Mouse (Mus musculus): ENCODE data around the gene Macrod2.

Macrod2 gene

GRCm38 (mm10) chr2:140592537-140593261, 197.6 kb downstream of the Macrod2 start:
- DNase-seq: no peak

DNA sequence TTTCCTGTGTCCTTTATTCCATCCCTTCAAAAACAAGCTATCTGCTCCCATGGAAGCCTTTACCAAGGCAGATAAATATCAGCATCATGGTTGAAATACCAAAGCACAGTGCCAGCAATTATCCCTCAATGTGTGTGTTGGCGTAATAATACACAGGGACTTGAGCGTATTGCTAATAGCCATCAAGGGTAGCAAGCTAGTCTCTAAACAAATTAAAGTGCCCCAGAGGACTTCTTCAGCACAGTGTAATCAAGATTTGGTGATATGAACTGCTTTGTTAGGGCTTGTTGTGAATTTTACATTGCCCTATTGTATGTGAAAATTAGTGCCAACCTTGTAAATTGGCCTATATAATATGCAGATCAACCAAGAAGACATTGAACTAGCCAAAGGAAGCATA, 201.8 kb downstream of the Macrod2 start:
- DNase-seq: no peak

GRCm38 (mm10) chr2:140615451-140615850, 220.3 kb downstream of the Macrod2 start:
- no peak for DNase-seq

- no peak for DNase-seq
These were observed 226.7 kb downstream of the Macrod2 start for GRCm38 (mm10) chr2:140621730-140622337.

GRCm38 (mm10) chr2:140653481-140653880, 258.4 kb downstream of the Macrod2 start:
- no peak for DNase-seq

DNA sequence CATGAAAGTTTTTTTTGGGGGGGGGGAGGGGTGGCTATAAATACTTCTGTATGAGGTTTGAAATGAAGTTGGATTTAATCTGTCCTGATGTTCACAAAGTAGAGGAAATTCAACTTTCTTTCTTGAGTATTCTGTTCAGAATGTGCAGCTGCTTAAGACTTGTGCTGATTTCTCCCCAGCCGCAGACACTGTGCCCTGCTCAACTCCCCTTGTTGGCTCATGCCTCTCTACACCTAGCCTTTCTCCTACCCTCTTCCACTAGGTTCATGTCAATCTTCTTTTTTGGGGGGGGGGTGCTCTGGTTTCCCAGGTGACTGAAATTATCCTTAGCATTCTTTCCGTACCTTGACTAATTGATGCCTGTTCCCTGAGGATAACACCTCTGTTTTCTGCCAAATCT, 258.9 kb downstream of the Macrod2 start:
- no peak for DNase-seq

DNA sequence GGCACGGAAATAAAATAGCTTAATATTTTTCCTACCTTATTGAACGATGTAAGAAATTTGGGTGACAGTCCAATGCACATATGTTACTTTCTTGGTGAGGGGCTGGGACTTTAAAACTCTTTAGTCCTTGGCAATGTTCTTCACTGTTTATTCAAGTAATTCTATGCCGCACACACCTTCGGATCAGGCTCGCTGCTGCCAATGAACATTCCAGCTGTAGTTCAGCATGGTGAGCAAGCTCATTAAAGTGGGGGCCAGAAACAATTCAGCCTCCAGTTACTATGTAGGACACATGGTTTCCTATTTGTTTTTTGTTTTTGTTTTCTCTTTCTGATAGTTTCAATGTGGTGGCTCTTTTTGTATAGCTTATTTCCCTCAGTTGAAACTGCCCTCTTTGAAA, 267.6 kb downstream of the Macrod2 start:
- no peak for DNase-seq

- DNase-seq: no peak
These were observed 269.3 kb downstream of the Macrod2 start for GRCm38 (mm10) chr2:140664381-140664780.

GRCm38 (mm10) chr2:140666846-140667245, 271.7 kb downstream of the Macrod2 start:
- DNase-seq: no peak

GRCm38 (mm10) chr2:140667261-140668047, 272.3 kb downstream of the Macrod2 start:
- DNase-seq: no peak

GRCm38 (mm10) chr2:140668311-140668710, 273.2 kb downstream of the Macrod2 start:
- DNase-seq: peak; percentile 78

- DNase-seq: no peak
These were observed 274.0 kb downstream of the Macrod2 start for GRCm38 (mm10) chr2:140669081-140669480.

GRCm38 (mm10) chr2:140669786-140670185, 274.7 kb downstream of the Macrod2 start:
- DNase-seq: no peak

- DNase-seq: peak; percentile 56
These were observed 275.3 kb downstream of the Macrod2 start for GRCm38 (mm10) chr2:140670457-140670856.

DNA sequence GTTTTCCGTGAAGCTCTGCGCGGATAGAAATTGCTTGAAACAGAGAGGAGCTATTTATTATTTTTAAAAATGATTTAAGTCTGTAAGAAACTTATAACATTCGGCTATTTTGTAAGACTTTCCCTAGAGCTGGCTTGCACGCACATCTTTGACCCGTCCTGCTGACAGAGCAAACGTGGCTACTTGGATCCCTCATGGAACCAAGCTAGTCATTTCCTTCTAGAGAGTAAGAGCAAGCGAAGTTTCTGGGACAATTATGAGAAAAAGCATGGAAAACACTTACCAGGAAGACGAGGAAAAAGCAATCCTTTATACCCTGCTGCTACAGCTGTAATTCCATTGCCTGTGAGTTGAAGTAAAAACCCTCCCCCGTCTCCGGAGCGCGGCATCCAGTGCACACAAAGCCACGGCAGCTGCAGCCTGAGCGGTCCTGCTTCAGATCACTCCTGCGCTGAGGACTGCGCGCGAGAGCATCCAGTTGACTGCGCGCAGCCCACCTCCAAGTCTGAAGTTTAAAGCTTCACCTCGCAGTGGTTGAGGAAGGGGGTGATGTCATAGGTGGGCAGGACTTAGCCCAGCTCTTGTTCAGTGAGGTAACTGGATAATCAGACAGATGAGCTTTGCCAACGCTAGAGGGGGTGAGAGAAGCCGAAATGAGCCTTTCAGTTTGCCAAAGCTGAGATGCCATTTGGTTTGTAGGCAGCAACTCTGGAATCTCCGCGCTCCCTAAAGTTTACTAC, 276.0 kb downstream of the Macrod2 start, which contains the start of gene Flrt3:
Gene Flrt3, minus strand, starts transcription at position 507 of the 740 bp plus-strand sequence.
- DNase-seq: peak; percentile 76

GRCm38 (mm10) chr2:140673466-140673865, 278.4 kb downstream of the Macrod2 start:
- no peak for DNase-seq

DNA sequence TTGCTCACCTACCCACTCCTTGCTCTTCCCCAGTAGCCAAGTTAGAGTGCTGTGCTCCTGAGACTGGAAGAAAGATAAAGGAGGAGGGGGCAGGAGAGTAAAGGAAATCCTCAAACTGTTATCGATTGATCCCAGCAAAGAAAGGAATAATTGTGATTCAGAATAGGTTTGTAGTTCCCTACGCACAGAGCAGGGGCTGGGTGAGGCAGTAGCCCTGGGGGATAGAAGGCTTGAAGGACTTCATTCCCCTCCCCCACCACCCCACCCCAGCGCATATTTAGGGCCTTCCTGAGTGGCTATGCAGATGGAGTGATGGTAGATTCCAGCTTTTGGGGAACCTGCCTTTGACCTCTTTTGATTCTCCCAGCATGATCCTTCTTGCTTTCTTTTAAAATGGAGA, 281.6 kb downstream of the Macrod2 start:
- DNase-seq: no peak

- no peak for DNase-seq
These were observed 295.8 kb downstream of the Macrod2 start for GRCm38 (mm10) chr2:140690906-140691305.

GRCm38 (mm10) chr2:140691403-140691802, 296.3 kb downstream of the Macrod2 start:
- no peak for DNase-seq

DNA sequence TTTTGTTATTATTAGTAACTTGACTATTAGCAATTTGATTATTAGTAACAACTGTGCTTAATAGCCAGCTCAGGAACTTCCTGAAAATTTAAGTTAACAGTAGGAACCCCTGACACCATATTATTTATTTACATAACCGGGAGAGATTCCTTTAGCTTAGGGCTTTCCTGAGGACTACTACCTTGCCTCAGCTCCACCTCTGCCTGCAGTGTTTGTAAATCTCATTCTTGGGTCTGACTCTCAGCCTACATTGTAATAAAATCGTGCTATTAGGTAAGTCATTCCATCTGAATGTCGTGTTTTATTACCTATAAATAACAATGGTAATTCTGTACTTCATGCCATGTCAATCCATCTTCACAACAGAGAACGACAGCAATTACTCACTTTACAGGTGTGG, 297.4 kb downstream of the Macrod2 start:
- DNase-seq: no peak

DNA sequence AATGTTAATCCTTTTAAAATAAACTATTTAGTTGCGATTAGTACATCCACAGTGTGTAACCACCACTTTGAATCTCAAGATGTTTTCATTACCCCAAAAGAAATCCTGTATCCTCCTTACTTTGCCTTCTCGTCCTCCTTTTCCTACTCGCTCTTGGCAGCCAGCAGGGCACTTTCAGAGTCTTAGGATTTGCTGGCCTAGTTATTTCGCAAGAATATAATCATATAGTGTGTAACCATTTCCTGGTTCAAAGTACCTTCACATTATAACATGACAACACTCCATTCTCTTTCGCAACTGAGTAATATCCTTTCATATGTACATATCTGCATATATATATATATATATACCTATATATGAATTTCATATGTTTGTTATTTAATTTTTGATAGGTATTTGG, 298.7 kb downstream of the Macrod2 start:
- DNase-seq: no peak

- no peak for DNase-seq
These were observed 303.5 kb downstream of the Macrod2 start for GRCm38 (mm10) chr2:140698585-140698984.

GRCm38 (mm10) chr2:140703377-140703776, 308.3 kb downstream of the Macrod2 start:
- no peak for DNase-seq

All from right cerebral cortex, postnatal 4 days (tissue).